Mouse (Mus musculus): ENCODE data around the gene 3110082I17Rik. TPM values are rescaled to one million over a fixed set of nuclear protein-coding genes. Genes with fewer than 3 reads are reported as not detected.

The 3110082I17Rik gene
- polyA plus RNA-seq, 1 experiment: 7.1 TPM

- 30% methylated on average over 5 of the region's 5 CpGs for WGBS
- Histone ChIP-seq H3K4me1 (ENCODE audit: control insufficient read depth, insufficient read depth, low read length) (peaks cover 6% of the 10 kb centered on the region; the same call in 1 of the 2 replicates), H3K4me3 (replicated peaks; ENCODE audit: insufficient read depth, low read depth, low read length) (no peak within 1 kb of the TSS), H3K27me3 (ENCODE audit: control insufficient read depth, insufficient read depth, low read length) (no peaks in the 10 kb centered on the region), H3K27ac (ENCODE audit: insufficient read depth, low read length) (no peak within 1 kb of the TSS)
- TF ChIP-seq CTCF (IDR thresholded peaks at IDR 0.05; ENCODE audit: borderline replicate concordance, insufficient read depth, low read depth, low read length) (no peak), POLR2A (IDR thresholded peaks at IDR 0.05; ENCODE audit: borderline replicate concordance, insufficient read depth, low read length) (no peak)
- no peak for DNase-seq
These were observed 109.2 kb downstream of the 3110082I17Rik start, which contains the start of gene Cox19 for GRCm38 (mm10) chr5:139351134-139351533. Cox19 (minus strand) TSS chr5:139351418.

- Histone ChIP-seq H3K4me1 (ENCODE audit: control insufficient read depth, insufficient read depth, low read length) (no peaks in the 10 kb centered on the region), H3K27ac (ENCODE audit: insufficient read depth, low read length) (no peak overlapping the region), H3K4me3 (replicated peaks; ENCODE audit: insufficient read depth, low read depth, low read length) (no peak overlapping the region), H3K27me3 (ENCODE audit: control insufficient read depth, insufficient read depth, low read length) (no peaks in the 10 kb centered on the region)
- TF ChIP-seq POLR2A (IDR thresholded peaks at IDR 0.05; ENCODE audit: borderline replicate concordance, insufficient read depth, low read length): no peak
- TF ChIP-seq CTCF (IDR thresholded peaks at IDR 0.05; ENCODE audit: borderline replicate concordance, insufficient read depth, low read depth, low read length): no peak
- 85% methylated on average over 6 of the region's 6 CpGs for WGBS
- DNase-seq: no peak
These were observed 110.6 kb downstream of the 3110082I17Rik start for GRCm38 (mm10) chr5:139349713-139350112.

GRCm38 (mm10) chr5:139347225-139347624 is 113.1 kb downstream of the 3110082I17Rik start:
- H3K27me3 ChIP-seq (ENCODE audit: control insufficient read depth, insufficient read depth, low read length): no peaks in the 10 kb centered on the region
- TF ChIP-seq CTCF (IDR thresholded peaks at IDR 0.05; ENCODE audit: borderline replicate concordance, insufficient read depth, low read depth, low read length): no peak
- no peak for TF ChIP-seq POLR2A (IDR thresholded peaks at IDR 0.05; ENCODE audit: borderline replicate concordance, insufficient read depth, low read length)
- no peak for DNase-seq
- no peaks in the 10 kb centered on the region; the same call in 1 of the 2 replicates for H3K4me1 ChIP-seq (ENCODE audit: control insufficient read depth, insufficient read depth, low read length)
- no peak overlapping the region for H3K4me3 ChIP-seq (replicated peaks; ENCODE audit: insufficient read depth, low read depth, low read length)
- no peak overlapping the region for H3K27ac ChIP-seq (ENCODE audit: insufficient read depth, low read length)
- 45% methylated on average over 1 of the region's 1 CpGs for WGBS

GRCm38 (mm10) chr5:139345364-139345714 is 115.0 kb downstream of the 3110082I17Rik start:
- H3K27ac ChIP-seq (ENCODE audit: insufficient read depth, low read length): 0 out of 2 replicates have a peak overlapping the region, but pooled peaks have one; percentile 49
- H3K4me3 ChIP-seq (replicated peaks; ENCODE audit: insufficient read depth, low read depth, low read length): peak overlapping the region; percentile 87
- H3K27me3 ChIP-seq (ENCODE audit: control insufficient read depth, insufficient read depth, low read length): no peaks in the 10 kb centered on the region
- TF ChIP-seq POLR2A (IDR thresholded peaks at IDR 0.05; ENCODE audit: borderline replicate concordance, insufficient read depth, low read length) (no peak), CTCF (IDR thresholded peaks at IDR 0.05; ENCODE audit: borderline replicate concordance, insufficient read depth, low read depth, low read length) (no peak)
- no peak for DNase-seq
- H3K4me1 ChIP-seq (ENCODE audit: control insufficient read depth, insufficient read depth, low read length): peaks cover 4% of the 10 kb centered on the region
- WGBS: 13% methylated on average over 5 of the region's 5 CpGs

- WGBS: under 1% methylated on average over 33 of the region's 33 CpGs
- H3K27ac ChIP-seq (ENCODE audit: insufficient read depth, low read length): peak overlapping the region; percentile 70; the same call in 1 of the 2 replicates
- TF ChIP-seq POLR2A (IDR thresholded peaks at IDR 0.05; ENCODE audit: borderline replicate concordance, insufficient read depth, low read length) (peak; percentile 85; the same call in 1 of the 2 replicates), CTCF (IDR thresholded peaks at IDR 0.05; ENCODE audit: borderline replicate concordance, insufficient read depth, low read depth, low read length) (no peak)
These were observed 115.5 kb downstream of the 3110082I17Rik start for GRCm38 (mm10) chr5:139344687-139345363.

GRCm38 (mm10) chr5:139344021-139344686 is 116.2 kb downstream of the 3110082I17Rik start:
- 3% methylated on average over 12 of the region's 12 CpGs for WGBS
- 0 out of 2 replicates have a peak overlapping the region, but pooled peaks have one; percentile 70 for H3K27ac ChIP-seq (ENCODE audit: insufficient read depth, low read length)
- DNase-seq: peak; percentile 66 to 77
- no peaks in the 10 kb centered on the region for H3K27me3 ChIP-seq (ENCODE audit: control insufficient read depth, insufficient read depth, low read length)
- H3K4me3 ChIP-seq (replicated peaks; ENCODE audit: insufficient read depth, low read depth, low read length): peak overlapping the region; percentile 87
- TF ChIP-seq POLR2A (IDR thresholded peaks at IDR 0.05; ENCODE audit: borderline replicate concordance, insufficient read depth, low read length): no peak
- TF ChIP-seq CTCF (IDR thresholded peaks at IDR 0.05; ENCODE audit: borderline replicate concordance, insufficient read depth, low read depth, low read length): peak; percentile 82
- peaks cover 12% of the 10 kb centered on the region for H3K4me1 ChIP-seq (ENCODE audit: control insufficient read depth, insufficient read depth, low read length)

More at GRCm38 (mm10) chr5:139344687-139345363, 115.5 kb downstream of the 3110082I17Rik start:
- H3K27me3 ChIP-seq (ENCODE audit: control insufficient read depth, insufficient read depth, low read length): no peaks in the 10 kb centered on the region
- peak overlapping the region; percentile 87 for H3K4me3 ChIP-seq (replicated peaks; ENCODE audit: insufficient read depth, low read depth, low read length)
- peak; percentile 90 to 93 for DNase-seq
- H3K4me1 ChIP-seq (ENCODE audit: control insufficient read depth, insufficient read depth, low read length): peaks cover 7% of the 10 kb centered on the region

- 61% methylated on average over 11 of the region's 11 CpGs for WGBS
- no peaks in the 10 kb centered on the region for H3K27me3 ChIP-seq (ENCODE audit: control insufficient read depth, insufficient read depth, low read length)
- TF ChIP-seq POLR2A (IDR thresholded peaks at IDR 0.05; ENCODE audit: borderline replicate concordance, insufficient read depth, low read length) (no peak), CTCF (IDR thresholded peaks at IDR 0.05; ENCODE audit: borderline replicate concordance, insufficient read depth, low read depth, low read length) (no peak)
These were observed 121.4 kb downstream of the 3110082I17Rik start for GRCm38 (mm10) chr5:139338891-139339290.

More at GRCm38 (mm10) chr5:139338891-139339290, 121.4 kb downstream of the 3110082I17Rik start:
- Histone ChIP-seq H3K27ac (ENCODE audit: insufficient read depth, low read length) (peak overlapping the region; percentile 79; the same call in 1 of the 2 replicates), H3K4me1 (ENCODE audit: control insufficient read depth, insufficient read depth, low read length) (peaks cover 38% of the 10 kb centered on the region), H3K4me3 (replicated peaks; ENCODE audit: insufficient read depth, low read depth, low read length) (no peak overlapping the region)
- no peak for DNase-seq
